Mouse (Mus musculus): ENCODE data around the gene Mrps11. TPM values are rescaled to one million over a fixed set of nuclear protein-coding genes. Genes with fewer than 3 reads are reported as not detected.

Mrps11 gene
- total RNA-seq, 2 experiments from 2014 or later, result 3.3 to 10.3 TPM

GRCm38 (mm10) chr7:78791359-78792222 lies 8.7 kb downstream of the Mrps11 start:
- ATAC-seq (replicated peaks; ENCODE audit: low FRiP score, poor library complexity, severe bottlenecking), result peak; percentile 90

- no peak for ATAC-seq (replicated peaks; ENCODE audit: low FRiP score, poor library complexity, severe bottlenecking)
Measured at GRCm38 (mm10) chr7:78793895-78794570, 11.1 kb downstream of the Mrps11 start.

DNA sequence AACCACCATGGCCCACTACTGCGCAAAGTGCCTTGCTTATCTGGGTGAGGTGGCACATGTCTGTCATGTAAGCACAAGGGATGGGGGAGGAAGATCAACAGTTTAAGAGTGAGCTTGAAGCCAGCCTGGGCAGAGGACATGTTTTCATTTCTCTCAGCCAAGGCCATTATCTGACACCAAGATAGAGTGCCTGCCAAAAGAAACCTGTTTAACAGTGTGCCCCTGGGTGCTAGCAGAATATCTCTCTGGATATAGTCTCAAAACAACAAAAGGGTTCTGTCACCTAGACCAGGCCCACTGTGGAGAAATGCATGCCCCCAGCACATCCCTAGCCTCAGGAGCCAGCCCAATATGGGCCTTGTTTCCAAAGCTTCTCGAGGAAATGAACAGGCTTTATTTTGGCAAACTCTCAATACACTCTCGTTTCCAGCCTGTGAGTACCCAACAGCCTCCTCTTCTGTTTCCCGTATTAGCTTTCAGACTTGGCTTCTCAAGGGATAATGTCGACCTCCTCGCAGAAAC lies 11.7 kb downstream of the Mrps11 start:
- ATAC-seq (replicated peaks; ENCODE audit: low FRiP score, poor library complexity, severe bottlenecking), result 0 out of 2 replicates have a peak, but pooled peaks have one; percentile 4

- no peak for ATAC-seq (replicated peaks; ENCODE audit: low FRiP score, poor library complexity, severe bottlenecking)
Measured at GRCm38 (mm10) chr7:78796624-78797023, 13.7 kb downstream of the Mrps11 start.

DNA sequence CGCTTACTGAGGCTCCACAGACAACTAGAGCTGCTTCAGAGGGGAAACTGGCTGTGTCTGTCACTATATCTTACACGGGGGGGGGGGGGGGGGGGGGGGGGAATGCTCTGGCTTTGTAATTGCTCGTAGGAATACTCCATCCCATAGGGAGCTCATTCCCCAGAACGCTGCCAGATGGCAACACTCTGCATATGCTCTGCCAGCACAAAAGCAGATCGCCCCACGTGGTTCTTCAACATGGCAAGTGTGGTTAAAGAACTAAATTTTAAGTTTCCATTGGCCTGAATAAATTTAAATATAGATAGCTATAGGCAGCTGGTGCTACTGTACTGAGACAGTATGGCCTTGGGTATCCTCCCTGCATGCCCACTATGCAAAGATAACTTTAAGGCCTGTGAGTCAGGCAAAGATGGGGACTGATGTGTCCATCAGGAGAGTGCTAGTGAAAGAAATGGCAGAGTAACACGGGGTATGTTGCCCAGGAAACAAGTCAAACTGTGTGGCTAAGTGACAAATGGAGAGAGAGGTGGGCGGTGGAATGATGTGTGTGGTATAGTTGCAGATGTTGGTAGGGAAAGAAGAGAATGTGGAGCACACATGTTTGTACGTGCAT lies 15.0 kb downstream of the Mrps11 start:
- ATAC-seq (replicated peaks; ENCODE audit: low FRiP score, poor library complexity, severe bottlenecking), result no peak

DNA sequence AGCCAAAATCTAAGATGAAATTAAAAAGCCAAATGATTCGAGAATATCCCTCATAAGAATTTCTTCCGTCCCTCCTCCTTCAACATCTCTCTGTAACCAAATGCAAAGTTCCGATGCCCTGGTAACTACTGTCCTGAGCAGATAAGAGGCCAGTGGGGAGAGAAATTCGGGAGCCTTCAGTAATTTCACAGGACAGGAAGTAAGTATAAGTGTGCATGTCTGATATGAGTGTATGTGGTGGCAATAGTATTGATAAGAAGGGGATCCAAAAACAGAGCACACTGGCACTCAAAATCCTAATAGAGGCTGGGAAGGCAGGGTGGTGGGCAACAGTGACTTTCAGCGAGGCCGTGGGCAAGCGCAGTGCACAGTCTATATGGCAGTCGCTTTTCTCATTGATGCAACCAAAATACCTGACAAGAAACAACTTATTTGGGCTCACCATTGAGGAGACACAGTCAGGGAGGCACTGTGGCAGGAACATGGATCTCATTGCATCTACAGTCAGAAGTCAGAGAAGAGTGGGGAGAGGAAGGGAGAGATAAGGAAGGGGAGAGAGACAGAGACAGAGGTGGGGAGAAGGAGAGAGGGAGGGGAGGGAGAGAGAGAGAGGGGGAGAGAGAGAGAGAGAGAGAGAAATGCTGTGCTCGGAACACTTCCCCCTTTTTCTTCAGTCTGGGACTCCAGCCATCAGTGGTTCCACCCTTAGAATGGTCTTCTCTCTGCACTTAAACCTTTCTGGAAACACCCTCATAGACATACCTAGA lies 17.0 kb downstream of the Mrps11 start:
- peak; percentile 79 for ATAC-seq (replicated peaks; ENCODE audit: low FRiP score, poor library complexity, severe bottlenecking)

DNA sequence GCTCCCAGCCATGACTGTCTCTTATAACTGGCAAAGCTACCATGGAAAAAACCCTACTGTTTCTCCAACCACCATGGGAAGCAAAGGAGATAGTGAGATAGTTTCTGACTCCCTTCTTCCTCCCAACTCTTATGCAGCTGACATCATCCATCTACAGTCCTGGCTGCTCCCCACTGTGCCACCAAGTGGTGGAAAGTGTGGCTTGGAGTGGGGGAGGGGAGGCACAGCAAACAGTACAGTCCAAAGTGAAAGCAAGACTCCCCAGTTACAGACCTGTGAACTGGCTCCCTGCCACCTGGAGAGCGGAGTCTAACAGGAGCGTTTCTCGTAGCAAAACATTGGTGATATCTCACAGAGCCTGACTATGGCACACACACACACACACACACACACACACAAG lies 20.9 kb downstream of the Mrps11 start:
- ATAC-seq (replicated peaks; ENCODE audit: low FRiP score, poor library complexity, severe bottlenecking), result no peak

DNA sequence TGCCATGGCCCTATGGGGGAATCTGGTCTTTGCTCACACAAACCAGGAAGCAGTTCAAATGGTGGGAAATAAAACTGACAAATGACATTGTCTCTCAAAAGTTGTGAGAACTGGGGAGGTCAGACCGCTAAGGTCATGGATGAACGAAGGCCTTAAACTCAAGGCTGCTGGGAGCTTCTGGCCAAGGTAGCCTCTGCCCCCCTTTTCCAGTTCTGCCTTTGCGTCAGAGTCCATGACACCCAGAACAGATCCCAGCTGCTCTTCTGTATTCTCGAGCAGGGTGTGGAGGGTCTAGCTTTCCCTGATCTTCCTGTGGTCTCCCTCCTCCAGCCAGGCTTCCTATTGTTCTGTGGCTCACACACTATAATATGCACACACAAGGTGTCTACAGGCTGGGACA lies 24.3 kb downstream of the Mrps11 start:
- ATAC-seq (replicated peaks; ENCODE audit: low FRiP score, poor library complexity, severe bottlenecking), result no peak

DNA sequence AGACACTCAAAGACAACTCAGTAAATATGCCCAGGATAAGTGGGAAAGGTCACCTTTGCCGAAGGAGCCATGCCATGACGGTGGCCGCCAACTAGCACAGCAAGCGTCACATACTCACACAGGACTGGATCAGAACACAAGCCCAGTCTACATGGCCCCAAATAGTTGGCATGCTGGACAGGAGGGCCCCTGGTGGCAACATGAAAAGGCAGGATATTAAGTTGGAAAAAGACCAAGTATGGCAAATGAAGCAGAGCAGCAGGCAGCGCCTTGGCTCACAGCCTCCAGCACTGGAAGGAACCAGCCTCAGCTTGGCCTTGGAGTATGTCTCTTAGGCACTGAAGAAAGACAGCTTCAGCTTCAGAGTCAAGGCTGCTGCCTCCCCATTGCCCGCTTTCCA lies 30.9 kb downstream of the Mrps11 start:
- no peak for ATAC-seq (replicated peaks; ENCODE audit: low FRiP score, poor library complexity, severe bottlenecking)

DNA sequence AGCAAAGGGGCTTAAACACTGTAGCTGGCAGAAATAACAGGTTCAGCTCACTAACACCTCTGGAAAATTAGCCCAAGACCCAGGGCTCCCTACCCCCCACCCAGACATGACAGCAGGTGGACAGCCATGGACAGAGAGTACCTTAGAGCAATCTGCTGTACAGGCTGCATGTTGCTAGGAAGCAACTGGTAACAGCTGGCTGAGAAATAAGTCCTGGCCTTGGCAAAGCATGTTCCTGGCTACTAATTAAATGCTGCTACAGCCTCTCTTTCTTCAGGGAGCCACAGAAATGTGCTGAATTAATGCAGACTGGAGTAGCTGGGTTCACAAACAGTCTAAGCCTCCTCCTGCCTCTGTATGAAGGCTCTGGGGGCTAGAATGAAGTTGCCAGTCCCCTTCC lies 31.8 kb downstream of the Mrps11 start:
- no peak for ATAC-seq (replicated peaks; ENCODE audit: low FRiP score, poor library complexity, severe bottlenecking)

GRCm38 (mm10) chr7:78818336-78818735 lies 35.4 kb downstream of the Mrps11 start:
- ATAC-seq (replicated peaks; ENCODE audit: low FRiP score, poor library complexity, severe bottlenecking), result no peak

DNA sequence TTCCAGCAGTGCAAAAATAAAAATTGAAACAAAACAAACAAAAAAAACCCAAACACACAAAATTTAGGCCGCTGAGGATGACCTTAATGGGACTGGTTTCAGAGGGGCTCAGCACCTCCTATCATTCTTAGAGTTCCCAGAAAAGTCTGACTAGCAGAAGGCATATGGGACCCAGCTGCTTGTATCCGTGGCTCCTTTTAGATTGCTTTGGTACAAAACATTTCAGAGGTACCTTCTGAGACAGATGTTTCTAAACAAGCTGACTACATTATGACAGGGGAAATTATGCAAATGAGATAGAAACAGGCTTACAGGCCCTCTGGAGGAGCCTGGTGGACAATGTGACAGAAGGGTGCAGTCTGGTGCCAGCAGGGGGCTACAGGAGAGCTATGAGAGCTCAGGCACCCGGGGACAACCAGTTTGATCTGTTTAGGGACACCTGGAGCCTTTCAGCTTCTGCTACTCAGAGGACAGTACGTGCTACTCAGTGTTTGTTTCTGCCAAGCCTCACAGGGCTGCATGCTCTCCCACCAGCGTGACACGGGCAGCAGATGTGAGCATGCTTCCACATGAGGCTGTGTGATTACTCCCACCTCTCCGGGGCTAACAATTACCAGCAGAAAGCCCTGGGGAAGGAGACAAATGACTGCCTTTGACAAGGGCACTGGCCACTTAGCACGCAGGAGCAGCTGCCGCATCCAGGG lies 43.9 kb downstream of the Mrps11 start:
- no peak for ATAC-seq (replicated peaks; ENCODE audit: low FRiP score, poor library complexity, severe bottlenecking)

GRCm38 (mm10) chr7:78827749-78828362 lies 44.9 kb downstream of the Mrps11 start:
- no peak for ATAC-seq (replicated peaks; ENCODE audit: low FRiP score, poor library complexity, severe bottlenecking)

GRCm38 (mm10) chr7:78835656-78836055 lies 52.7 kb downstream of the Mrps11 start:
- no peak for ATAC-seq (replicated peaks; ENCODE audit: low FRiP score, poor library complexity, severe bottlenecking)

DNA sequence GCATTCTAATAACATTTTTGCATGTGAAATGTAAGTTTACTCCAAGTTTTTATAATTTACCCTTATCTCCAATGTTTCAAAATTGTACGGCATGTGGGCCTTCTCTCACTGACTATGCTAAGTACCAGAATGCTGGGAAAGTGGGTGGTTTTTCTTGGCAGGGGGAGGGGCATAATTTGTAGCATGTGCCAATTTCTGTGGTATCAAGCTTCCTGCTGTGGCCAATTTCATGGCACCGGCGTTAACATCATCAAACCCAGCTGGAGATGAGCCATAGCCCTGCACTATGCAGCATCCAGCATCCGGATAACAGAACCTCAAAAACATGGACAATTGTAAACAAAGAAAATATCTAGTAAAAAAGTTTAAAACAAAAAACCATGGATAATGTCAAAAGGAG lies 54.3 kb downstream of the Mrps11 start:
- no peak for ATAC-seq (replicated peaks; ENCODE audit: low FRiP score, poor library complexity, severe bottlenecking)

- ATAC-seq (replicated peaks; ENCODE audit: low FRiP score, poor library complexity, severe bottlenecking), result no peak
Measured at GRCm38 (mm10) chr7:78841601-78842000, 58.7 kb downstream of the Mrps11 start.
